Mouse (Mus musculus) spleen, adult 2 months (tissue): Measurements from ENCODE around the gene Pdk2. TPM values are rescaled to one million over a fixed set of nuclear protein-coding genes. Genes with fewer than 3 reads are reported as not detected.
A peak's percentile ranks its signal among the peaks of the same experiment; 100 is the strongest.

ENCODE experiments used
- DNase-seq, 2 experiments: peaks; one replicate each; pipeline versions ENCODE4 v3.0.0 to v3.0.0-alpha.2; 2012 to 2021; ENCODE audit warnings: low spot score in 2 of 2, low read depth in 1 of 2
- H3K27ac ChIP-seq: fragments of 200-500 bp; 2 replicates; pipeline ENCODE4 v1.5.1; 2012; ENCODE audit warnings: low read length, inconsistent platforms; ENCODE audit not compliant: insufficient read depth
- H3K27me3 ChIP-seq: fragments of 200-500 bp; 2 replicates; pipeline ENCODE4 v1.6.1; 2012; ENCODE audit warnings: mild to moderate bottlenecking, moderate library complexity, low read length, inconsistent platforms; ENCODE audit not compliant: control insufficient read depth, insufficient read depth
- H3K36me3 ChIP-seq: fragments of 200-500 bp; 2 replicates; pipeline ENCODE4 v1.6.1; 2012; ENCODE audit warnings: mild to moderate bottlenecking, low read length, inconsistent platforms; ENCODE audit not compliant: control insufficient read depth, insufficient read depth
- H3K4me1 ChIP-seq: fragments of 200-500 bp; 2 replicates; pipeline ENCODE4 v1.6.1; 2011; ENCODE audit warnings: inconsistent platforms; ENCODE audit not compliant: control insufficient read depth, insufficient read depth, insufficient read length
- H3K4me3 ChIP-seq: fragments of 200-500 bp; 2 replicates; pipeline ENCODE4 v1.5.1; 2011; ENCODE audit warnings: mild to moderate bottlenecking, inconsistent platforms; ENCODE audit not compliant: insufficient read depth, insufficient read length; ENCODE audit errors: extremely low read depth
- CTCF ChIP-seq: fragments of 200-500 bp; IDR thresholded peaks from 2 replicates; pipeline ENCODE4 v1.5.1; 2011; ENCODE audit warnings: mild to moderate bottlenecking, inconsistent platforms; ENCODE audit not compliant: insufficient read depth, insufficient read length, insufficient replicate concordance; ENCODE audit errors: extremely low read depth
- POLR2A ChIP-seq: fragments of 200-500 bp; IDR thresholded peaks from 2 replicates; pipeline ENCODE4 v1.6.1; 2011; ENCODE audit warnings: low read depth, low read length, inconsistent platforms
- WGBS: fragments of 180-500 bp; shearing (Covaris S2); methylation state at CpG from one replicate; pipeline ENCODE4 v1.1.7; 2018; 5-methylcytosine and 5-hydroxymethylcytosine counted together
- polyA plus RNA-seq: library from polyadenylated mRNA; depleted of rRNA; stranded (reverse); fragments of >200 nt; gene quantifications from 2 replicates; pipeline ENCODE4 v1.2.3, GENCODE M21; 2012

Gene Pdk2
- polyA plus RNA-seq, 1 experiment = 13.8 TPM

- H3K27ac ChIP-seq = no peak overlapping the region
- peak; percentile 33 to 38 for DNase-seq
- no peak overlapping the region for H3K4me3 ChIP-seq
- 54% methylated on average over 9 of the region's 9 CpGs for WGBS
- no peaks in the 10 kb centered on the region for H3K27me3 ChIP-seq
- TF ChIP-seq POLR2A = no peak
- TF ChIP-seq CTCF = peak; percentile 77; the same call in 1 of the 2 replicates
- no peaks in the 10 kb centered on the region for H3K36me3 ChIP-seq
- no peaks in the 10 kb centered on the region for H3K4me1 ChIP-seq
Measured at GRCm38 (mm10) chr11:95046980-95047680, 6.0 kb upstream of the Pdk2 start.

DNA sequence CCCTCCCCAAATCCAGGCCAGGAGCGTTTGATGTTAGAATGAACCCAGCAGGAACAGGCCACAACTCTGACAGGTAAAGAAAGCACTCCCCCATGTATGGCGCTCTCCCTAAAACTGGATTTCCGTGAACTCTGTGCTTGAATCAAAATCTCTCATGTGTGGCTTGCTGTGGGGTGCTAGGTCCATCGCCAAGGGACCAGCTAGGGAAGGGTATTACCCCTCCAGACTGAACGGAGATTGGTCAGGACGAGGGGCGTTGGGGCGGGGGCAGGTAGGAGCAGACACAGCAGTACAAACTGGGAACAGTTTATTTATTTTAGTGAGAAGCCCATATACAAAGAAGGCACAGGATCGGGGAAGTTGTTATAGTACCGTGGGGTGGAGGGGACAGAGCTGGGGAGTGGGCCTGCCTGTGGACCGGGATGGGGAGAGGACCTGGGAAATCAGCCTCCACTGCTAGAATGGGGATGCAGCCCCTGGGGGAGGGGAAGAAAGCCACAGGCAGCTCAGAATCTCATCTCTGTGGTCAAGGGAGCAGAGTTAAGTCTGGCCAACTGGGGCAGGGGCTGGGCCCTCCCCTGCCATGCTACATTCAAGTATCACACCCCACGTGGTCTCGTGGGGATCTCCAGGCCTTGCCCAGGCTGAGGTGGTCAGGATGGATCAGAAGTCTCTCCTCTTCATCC is 3.2 kb upstream of the Pdk2 start:
- 85% methylated on average over 13 of the region's 13 CpGs for WGBS
- H3K27me3 ChIP-seq = no peaks in the 10 kb centered on the region
- H3K4me1 ChIP-seq = peaks cover 3% of the 10 kb centered on the region; the same call in 1 of the 2 replicates
- no peak for TF ChIP-seq CTCF
- no peak for TF ChIP-seq POLR2A
- H3K4me3 ChIP-seq = no peak overlapping the region
- no peak overlapping the region for H3K27ac ChIP-seq
- no peaks in the 10 kb centered on the region for H3K36me3 ChIP-seq
- DNase-seq = no peak

- TF ChIP-seq POLR2A (no peak), CTCF (no peak)
- no peak for DNase-seq
- Histone ChIP-seq H3K27me3 (no peaks in the 10 kb centered on the region), H3K4me3 (no peak overlapping the region), H3K27ac (no peak overlapping the region), H3K36me3 (no peaks in the 10 kb centered on the region), H3K4me1 (peaks cover 3% of the 10 kb centered on the region; the same call in 1 of the 2 replicates)
- WGBS = 74% methylated on average over 7 of the region's 7 CpGs
Measured at GRCm38 (mm10) chr11:95043608-95044007, 2.5 kb upstream of the Pdk2 start.

DNA sequence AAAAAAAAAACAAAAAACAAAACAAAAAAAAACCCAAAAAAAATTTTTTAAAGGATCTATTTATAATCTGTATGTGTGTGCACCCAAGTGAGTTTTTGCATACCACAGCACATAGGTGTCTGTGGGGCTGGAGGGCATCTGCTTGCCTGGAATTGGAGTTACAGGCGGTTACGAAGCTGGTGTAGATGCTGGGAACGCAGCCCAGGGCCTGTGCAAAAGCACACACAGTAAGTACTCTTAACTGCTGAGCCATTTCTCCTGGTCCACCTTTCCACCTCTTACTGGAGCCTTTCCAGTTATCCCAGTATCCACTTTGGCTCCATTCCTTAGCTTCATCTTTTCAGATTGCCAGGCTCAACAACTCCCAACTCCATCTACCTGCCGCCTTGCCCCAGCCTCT is 1.9 kb upstream of the Pdk2 start:
- H3K36me3 ChIP-seq = no peaks in the 10 kb centered on the region
- no peaks in the 10 kb centered on the region for H3K27me3 ChIP-seq
- TF ChIP-seq CTCF (no peak), POLR2A (no peak)
- peaks cover 3% of the 10 kb centered on the region; the same call in 1 of the 2 replicates for H3K4me1 ChIP-seq
- no peak overlapping the region for H3K27ac ChIP-seq
- 92% methylated on average over 4 of the region's 4 CpGs for WGBS
- no peak overlapping the region for H3K4me3 ChIP-seq
- DNase-seq = no peak

GRCm38 (mm10) chr11:95042096-95042495 is 942 bp upstream of the Pdk2 start:
- DNase-seq = peak; percentile 31 to 56
- H3K4me1 ChIP-seq = peaks cover 3% of the 10 kb centered on the region; the same call in 1 of the 2 replicates
- peak overlapping the region; percentile 65 for H3K4me3 ChIP-seq
- H3K27ac ChIP-seq = no peak overlapping the region
- no peaks in the 10 kb centered on the region for H3K36me3 ChIP-seq
- under 1% methylated on average over 11 of the region's 11 CpGs for WGBS
- TF ChIP-seq CTCF (peak; percentile 33; the same call in 1 of the 2 replicates), POLR2A (no peak)
- H3K27me3 ChIP-seq = no peaks in the 10 kb centered on the region

- TF ChIP-seq POLR2A (no peak), CTCF (no peak)
- H3K27ac ChIP-seq = no peak overlapping the region
- H3K27me3 ChIP-seq = no peaks in the 10 kb centered on the region
- peak overlapping the region; percentile 90 for H3K4me3 ChIP-seq
- 2% methylated on average over 20 of the region's 20 CpGs for WGBS
- no peak for DNase-seq
- no peaks in the 10 kb centered on the region for H3K36me3 ChIP-seq
- H3K4me1 ChIP-seq = peaks cover 3% of the 10 kb centered on the region; the same call in 1 of the 2 replicates
Measured at GRCm38 (mm10) chr11:95040491-95041138, 539 bp downstream of the Pdk2 start.
